Mouse (Mus musculus): ENCODE data around the gene Gm11111.
A peak's percentile ranks its signal among the peaks of the same experiment; 100 is the strongest.

Gene Gm11111

GRCm38 (mm10) chr5:98580811-98581210 lies 28.3 kb downstream of the Gm11111 start:
- peak; percentile 21 for DNase-seq (ENCODE audit: extremely low read depth, insufficient read length, low spot score)

GRCm38 (mm10) chr5:98582051-98582450 lies 29.6 kb downstream of the Gm11111 start:
- DNase-seq (ENCODE audit: extremely low read depth, insufficient read length, low spot score) = no peak

- DNase-seq (ENCODE audit: extremely low read depth, insufficient read length, low spot score) = no peak
Measured at GRCm38 (mm10) chr5:98585915-98586314, 33.4 kb downstream of the Gm11111 start.

Measured in 3134 (cell line).